Mouse (Mus musculus): ENCODE data around the gene Stub1. TPM values are rescaled to one million over a fixed set of nuclear protein-coding genes. Genes with fewer than 3 reads are reported as not detected.

Stub1 gene
- total and polyA plus RNA-seq, 2 experiments from 2014 or later, result 115 to 212 TPM

GRCm38 (mm10) chr17:25836397-25837075 lies 3.3 kb upstream of the Stub1 start:
- WGBS, result 21% methylated on average over 23 of the region's 23 CpGs

GRCm38 (mm10) chr17:25835816-25836215 lies 2.6 kb upstream of the Stub1 start:
- H3K9me3 ChIP-seq (replicated peaks; ENCODE audit: control insufficient read depth, low read length), result no peaks in the 10 kb centered on the region
- peak overlapping the region; percentile 95; the same call in 1 of the 2 replicates for H3K4me2 ChIP-seq (ENCODE audit: low read depth, low read length)
- 92% methylated on average over 16 of the region's 16 CpGs for WGBS
- ATAC-seq (ENCODE audit: insufficient read depth, low read depth), result no peak
- H3K9ac ChIP-seq (replicated peaks; ENCODE audit: low read depth, low read length), result 0 out of 2 replicates have a peak overlapping the region, but pooled peaks have one; percentile 57
- TF ChIP-seq CTCF (IDR thresholded peaks at IDR 0.05; ENCODE audit: low read depth), result no peak
- no peak for TF ChIP-seq EP300 (IDR thresholded peaks at IDR 0.05; ENCODE audit: low read depth)
- DNase-seq (ENCODE audit: low spot score), result no peak
- H3K36me3 ChIP-seq (replicated peaks; ENCODE audit: control insufficient read depth, insufficient read depth, low read length), result peaks cover 38% of the 10 kb centered on the region
- H3K4me1 ChIP-seq (ENCODE audit: control insufficient read depth, insufficient read depth), result peaks cover 43% of the 10 kb centered on the region
- H3K27me3 ChIP-seq (ENCODE audit: control insufficient read depth, insufficient read depth, low read length), result no peaks in the 10 kb centered on the region
- H3K27ac ChIP-seq (ENCODE audit: low read depth), result peak overlapping the region; percentile 77
- H3K4me3 ChIP-seq (ENCODE audit: low read depth, low read length), result no peak overlapping the region

More at GRCm38 (mm10) chr17:25836397-25837075, 3.3 kb upstream of the Stub1 start:
- H3K9me3 ChIP-seq (replicated peaks; ENCODE audit: control insufficient read depth, low read length), result no peaks in the 10 kb centered on the region
- ATAC-seq (ENCODE audit: insufficient read depth, low read depth), result no peak
- peaks cover 38% of the 10 kb centered on the region for H3K36me3 ChIP-seq (replicated peaks; ENCODE audit: control insufficient read depth, insufficient read depth, low read length)
- peaks cover 36% of the 10 kb centered on the region for H3K4me1 ChIP-seq (ENCODE audit: control insufficient read depth, insufficient read depth)
- peak overlapping the region; percentile 57 for H3K9ac ChIP-seq (replicated peaks; ENCODE audit: low read depth, low read length)
- TF ChIP-seq EP300 (IDR thresholded peaks at IDR 0.05; ENCODE audit: low read depth) (no peak), CTCF (IDR thresholded peaks at IDR 0.05; ENCODE audit: low read depth) (no peak)
- DNase-seq (ENCODE audit: low spot score), result no peak
- H3K27me3 ChIP-seq (ENCODE audit: control insufficient read depth, insufficient read depth, low read length), result no peaks in the 10 kb centered on the region
- H3K4me2 ChIP-seq (ENCODE audit: low read depth, low read length), result peak overlapping the region; percentile 86
- H3K4me3 ChIP-seq (ENCODE audit: low read depth, low read length), result peak overlapping the region; percentile 48
- peak overlapping the region; percentile 77 for H3K27ac ChIP-seq (ENCODE audit: low read depth)

- Histone ChIP-seq H3K9me3 (replicated peaks; ENCODE audit: control insufficient read depth, low read length) (no peaks in the 10 kb centered on the region), H3K4me3 (ENCODE audit: low read depth, low read length) (no peak overlapping the region), H3K27ac (ENCODE audit: low read depth) (no peak overlapping the region), H3K27me3 (ENCODE audit: control insufficient read depth, insufficient read depth, low read length) (no peaks in the 10 kb centered on the region), H3K4me1 (ENCODE audit: control insufficient read depth, insufficient read depth) (peaks cover 43% of the 10 kb centered on the region), H3K36me3 (replicated peaks; ENCODE audit: control insufficient read depth, insufficient read depth, low read length) (peaks cover 38% of the 10 kb centered on the region), H3K9ac (replicated peaks; ENCODE audit: low read depth, low read length) (no peak overlapping the region), H3K4me2 (ENCODE audit: low read depth, low read length) (peak overlapping the region; percentile 95; the same call in 1 of the 2 replicates)
- ATAC-seq (ENCODE audit: insufficient read depth, low read depth) (no peak), DNase-seq (ENCODE audit: low spot score) (no peak)
- TF ChIP-seq CTCF (IDR thresholded peaks at IDR 0.05; ENCODE audit: low read depth), result no peak
- TF ChIP-seq EP300 (IDR thresholded peaks at IDR 0.05; ENCODE audit: low read depth), result no peak
- 95% methylated on average over 7 of the region's 7 CpGs for WGBS
These were observed 2.1 kb upstream of the Stub1 start for GRCm38 (mm10) chr17:25835301-25835700.

GRCm38 (mm10) chr17:25834595-25835222 lies 1.5 kb upstream of the Stub1 start:
- peak overlapping the region; percentile 77 for H3K4me3 ChIP-seq (ENCODE audit: low read depth, low read length)
- H3K9me3 ChIP-seq (replicated peaks; ENCODE audit: control insufficient read depth, low read length), result no peaks in the 10 kb centered on the region
- 76% methylated on average over 12 of the region's 12 CpGs for WGBS
- no peaks in the 10 kb centered on the region for H3K27me3 ChIP-seq (ENCODE audit: control insufficient read depth, insufficient read depth, low read length)
- peak overlapping the region; percentile 79 for H3K9ac ChIP-seq (replicated peaks; ENCODE audit: low read depth, low read length)
- H3K27ac ChIP-seq (ENCODE audit: low read depth), result peak overlapping the region; percentile 99
- H3K4me1 ChIP-seq (ENCODE audit: control insufficient read depth, insufficient read depth), result peaks cover 45% of the 10 kb centered on the region
- ATAC-seq (ENCODE audit: insufficient read depth, low read depth), result no peak
- H3K36me3 ChIP-seq (replicated peaks; ENCODE audit: control insufficient read depth, insufficient read depth, low read length), result peaks cover 35% of the 10 kb centered on the region
- TF ChIP-seq CTCF (IDR thresholded peaks at IDR 0.05; ENCODE audit: low read depth) (no peak), EP300 (IDR thresholded peaks at IDR 0.05; ENCODE audit: low read depth) (no peak)
- DNase-seq (ENCODE audit: low spot score), result no peak
- peak overlapping the region; percentile 95 for H3K4me2 ChIP-seq (ENCODE audit: low read depth, low read length)

GRCm38 (mm10) chr17:25833961-25834594 lies 874 bp upstream of the Stub1 start:
- H3K27ac ChIP-seq (ENCODE audit: low read depth), result peak overlapping the region; percentile 99
- WGBS, result 6% methylated on average over 6 of the region's 6 CpGs

More at GRCm38 (mm10) chr17:25833961-25834594, 874 bp upstream of the Stub1 start:
- TF ChIP-seq EP300 (IDR thresholded peaks at IDR 0.05; ENCODE audit: low read depth), result no peak
- no peak for TF ChIP-seq CTCF (IDR thresholded peaks at IDR 0.05; ENCODE audit: low read depth)
- peaks cover 51% of the 10 kb centered on the region for H3K4me1 ChIP-seq (ENCODE audit: control insufficient read depth, insufficient read depth)
- no peaks in the 10 kb centered on the region for H3K27me3 ChIP-seq (ENCODE audit: control insufficient read depth, insufficient read depth, low read length)
- peak overlapping the region; percentile 77 for H3K4me3 ChIP-seq (ENCODE audit: low read depth, low read length)
- peak overlapping the region; percentile 79 for H3K9ac ChIP-seq (replicated peaks; ENCODE audit: low read depth, low read length)
- ATAC-seq (ENCODE audit: insufficient read depth, low read depth) (no peak), DNase-seq (ENCODE audit: low spot score) (no peak)
- peaks cover 29% of the 10 kb centered on the region for H3K36me3 ChIP-seq (replicated peaks; ENCODE audit: control insufficient read depth, insufficient read depth, low read length)
- H3K4me2 ChIP-seq (ENCODE audit: low read depth, low read length), result peak overlapping the region; percentile 95
- H3K9me3 ChIP-seq (replicated peaks; ENCODE audit: control insufficient read depth, low read length), result no peaks in the 10 kb centered on the region
